Mouse (Mus musculus): ENCODE results near the gene Gm20479. TPM values are rescaled to one million over a fixed set of nuclear protein-coding genes. Genes with fewer than 3 reads are reported as not detected.

Gene Gm20479
- total and polyA plus RNA-seq, 3 experiments = 2.7 TPM; not detected in 2

- Histone ChIP-seq H3K79me2 (ENCODE audit: control insufficient read depth, insufficient read depth, low read length, poor library complexity) (no peaks in the 10 kb centered on the region), H3K9me3 (replicated peaks; ENCODE audit: insufficient read depth, low read length) (no peaks in the 10 kb centered on the region), H3K4me1 (ENCODE audit: control insufficient read depth in 1 of 2, insufficient read depth in 2 of 2, low read length in 2 of 2) (no peaks in the 10 kb centered on the region), H3K27ac (ENCODE audit: control insufficient read depth, low read depth, low read length) (no peak overlapping the region), H3K36me3 (ENCODE audit: control insufficient read depth in 1 of 2, insufficient read depth in 2 of 2, low read length in 2 of 2) (no peaks in the 10 kb centered on the region), H3K27me3 (ENCODE audit: control insufficient read depth in 1 of 2, insufficient read depth in 2 of 2, low read length in 2 of 2) (no peaks in the 10 kb centered on the region), H3K4me3 (ENCODE audit: control insufficient read depth in 1 of 2, insufficient read depth in 1 of 2, low read depth in 2 of 2, low read length in 2 of 2) (no peak overlapping the region), H3K9ac (ENCODE audit: control insufficient read depth, low read depth, low read length, poor library complexity, severe bottlenecking) (no peak overlapping the region)
- TF ChIP-seq MAX (IDR thresholded peaks at IDR 0.05; ENCODE audit: low read length) (no peak), TBP (IDR thresholded peaks at IDR 0.05; ENCODE audit: low read depth, low read length) (no peak), E2F4 (IDR thresholded peaks at IDR 0.05; ENCODE audit: borderline replicate concordance, low read depth, low read length) (no peak), MYC (IDR thresholded peaks at IDR 0.05; ENCODE audit: low read depth, low read length) (no peak), JUND (IDR thresholded peaks at IDR 0.05; ENCODE audit: low read depth, low read length) (no peak), CHD1 (IDR thresholded peaks at IDR 0.05; ENCODE audit: low read depth, low read length) (no peak), ZKSCAN1 (IDR thresholded peaks at IDR 0.05; ENCODE audit: low read depth, low read length) (no peak), TAL1 (IDR thresholded peaks at IDR 0.05; ENCODE audit: low read length) (no peak), NRF1 (IDR thresholded peaks at IDR 0.05; ENCODE audit: insufficient read depth, low read depth, low read length, poor library complexity, severe bottlenecking) (no peak), MYB (IDR thresholded peaks at IDR 0.05; ENCODE audit: low read depth, low read length) (no peak), RAD21 (IDR thresholded peaks at IDR 0.05; ENCODE audit: low read depth, low read length) (no peak), HCFC1 (IDR thresholded peaks at IDR 0.05; ENCODE audit: low read depth, low read length) (no peak), UBTF (IDR thresholded peaks at IDR 0.05; ENCODE audit: borderline replicate concordance, insufficient read depth, low read depth, low read length) (no peak), NELFE (IDR thresholded peaks at IDR 0.05; ENCODE audit: low read depth, low read length) (no peak), POLR2A (IDR thresholded peaks at IDR 0.05; ENCODE audit: control insufficient read depth in 1 of 2, insufficient read depth in 1 of 2, low read depth in 1 of 2, low read length in 2 of 2, poor library complexity in 1 of 2) (no peak), MAFK (IDR thresholded peaks at IDR 0.05; ENCODE audit: borderline replicate concordance, low read depth, low read length) (no peak), POLR2AphosphoS5 (IDR thresholded peaks at IDR 0.05; ENCODE audit: borderline replicate concordance, low read depth, low read length) (no peak)
- DNase-seq (ENCODE audit: low read depth, low spot score) = no peak
These were observed 46.9 kb downstream of the Gm20479 start for GRCm38 (mm10) chr7:27310306-27310705.

- H3K27ac ChIP-seq (ENCODE audit: control insufficient read depth, low read depth, low read length) = no peak overlapping the region
- no peaks in the 10 kb centered on the region for H3K4me1 ChIP-seq (ENCODE audit: control insufficient read depth in 1 of 2, insufficient read depth in 2 of 2, low read length in 2 of 2)
- DNase-seq (ENCODE audit: low read depth, low spot score) = no peak
- no peak overlapping the region for H3K9ac ChIP-seq (ENCODE audit: control insufficient read depth, low read depth, low read length, poor library complexity, severe bottlenecking)
- H3K79me2 ChIP-seq (ENCODE audit: control insufficient read depth, insufficient read depth, low read length, poor library complexity) = no peaks in the 10 kb centered on the region
- no peaks in the 10 kb centered on the region for H3K36me3 ChIP-seq (ENCODE audit: control insufficient read depth in 1 of 2, insufficient read depth in 2 of 2, low read length in 2 of 2)
- TF ChIP-seq ZNF384 (IDR thresholded peaks at IDR 0.05; ENCODE audit: low read depth, low read length) (0 out of 2 replicates have a peak, but pooled peaks have one; percentile 23), UBTF (IDR thresholded peaks at IDR 0.05; ENCODE audit: borderline replicate concordance, insufficient read depth, low read depth, low read length) (no peak)
- H3K27me3 ChIP-seq (ENCODE audit: control insufficient read depth in 1 of 2, insufficient read depth in 2 of 2, low read length in 2 of 2) = no peaks in the 10 kb centered on the region
- H3K4me3 ChIP-seq (ENCODE audit: control insufficient read depth in 1 of 2, insufficient read depth in 1 of 2, low read depth in 2 of 2, low read length in 2 of 2) = no peak overlapping the region
- H3K9me3 ChIP-seq (replicated peaks; ENCODE audit: insufficient read depth, low read length) = no peaks in the 10 kb centered on the region
These were observed 47.4 kb downstream of the Gm20479 start for GRCm38 (mm10) chr7:27309832-27310231.

Data from MEL (cell line).